Comparison of ENCODE assay signal across 8 mouse cellular contexts in the genomic region with DNA sequence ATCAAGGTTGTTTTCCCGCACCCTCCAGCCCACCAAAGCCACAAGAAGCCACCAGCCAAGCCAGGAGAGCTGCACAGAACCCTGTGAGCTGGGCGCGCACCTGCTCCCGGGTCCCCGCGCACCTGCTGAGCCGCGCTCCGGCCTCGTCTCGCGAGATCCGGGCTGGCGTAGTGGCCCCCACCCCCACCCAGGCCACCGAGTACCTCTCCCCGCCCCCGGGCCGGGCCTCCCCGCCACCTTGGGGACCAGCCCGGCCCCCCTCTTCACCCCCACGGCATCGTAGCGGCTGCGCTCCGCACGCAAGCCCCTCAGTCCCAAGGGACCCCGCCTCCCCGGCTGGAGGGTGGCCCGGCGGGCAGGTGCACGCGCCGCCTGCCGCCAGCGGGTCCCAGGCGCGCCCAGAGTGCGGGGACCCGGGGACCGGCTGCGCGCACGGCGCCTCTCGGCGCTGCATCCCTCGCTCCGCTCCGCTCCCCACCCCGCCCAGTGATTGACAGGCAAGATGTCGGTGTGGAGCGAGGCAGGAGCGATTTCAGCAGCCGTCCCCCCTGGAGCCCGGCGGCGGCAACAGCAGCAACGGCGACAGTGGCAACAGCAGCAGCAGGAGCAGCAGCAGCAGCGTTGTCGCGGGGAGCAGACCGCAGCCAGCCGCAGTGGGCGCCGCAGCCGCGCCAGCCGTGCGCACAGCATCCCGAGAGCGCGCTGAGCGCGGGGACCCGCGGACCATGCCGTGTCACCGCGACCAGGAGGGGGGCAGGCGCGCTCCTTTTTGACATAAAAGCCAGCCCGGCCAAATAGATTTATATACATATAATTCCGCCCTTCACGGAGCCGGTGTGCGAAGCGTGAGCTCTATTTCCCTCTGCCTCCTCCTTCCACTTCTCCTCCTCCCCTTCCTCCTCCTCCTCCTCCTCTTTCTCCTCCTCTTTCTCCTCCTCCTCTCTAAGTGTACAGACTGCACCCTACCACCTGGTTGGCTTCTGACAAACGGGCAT. TPM values are rescaled to one million over a fixed set of nuclear protein-coding genes. Genes with fewer than 3 reads are reported as not detected.
DNase-seq lines count a peak whose midpoint lies in the region; ATAC-seq lines count a peak whose summit lies in the region.

A gene (plus strand): TSS at position 494 of the 995 bp plus-strand sequence.

- DNase-seq in CD4-positive, CD25-positive, alpha-beta regulatory T cell, adult 2 months (ENCODE audit: low read depth, low spot score), result peak; percentile 68
- DNase-seq in adrenal gland, adult 18-20 months (ENCODE audit: low spot score in 2 of 2), result peak; percentile 20 to 25
- peak; percentile 67 for DNase-seq in embryo, embryonic 9.5 days (ENCODE audit: extremely low spot score)
- DNase-seq in layer of hippocampus, adult 8-10 months (ENCODE audit: low spot score in 2 of 2), result peak; percentile 57 to 60
- DNase-seq in lung, adult 18-20 months, result peak; percentile 5 to 34
- peak; percentile 64 for DNase-seq in retina, adult 2 months (ENCODE audit: low read depth, low spot score)
- peak; percentile 50 for DNase-seq in urinary bladder, postnatal 25 days (ENCODE audit: low spot score)

- peak; percentile 29 to 49; a peak in 3 of 4 replicates for ATAC-seq in hematopoietic stem cell, adult 5-6 weeks (replicated peaks in 1 of 2; ENCODE audit: insufficient read depth in 1 of 2, low FRiP score in 2 of 2, low TSS enrichment in 1 of 2, low read depth in 1 of 2, poor library complexity in 2 of 2, severe bottlenecking in 2 of 2)

RNA-seq across cellular contexts. Expression of the gene that starts here (rescaled TPM):
- 1 to 10 TPM; 4.3 to 4.5 TPM for total RNA-seq in adrenal gland, adult 18-20 months (2021)
- 0.19 and 0.25 TPM in 2 replicates for total RNA-seq in hematopoietic stem cell, adult 5-6 weeks (2017)
- total RNA-seq in layer of hippocampus, adult 8-10 months (2022), result 10 to 100 TPM; 35.3 to 43.5 (median 40.3) TPM

Comparison
In these comparisons a context has a peak if more than half of its experiments do, and no peak if none do; other contexts are left out.
1. Peak in every context shown above with its lines: DNase-seq and ATAC-seq.
2. RNA of the gene that starts here (total RNA-seq): 35.3 to 43.5 TPM in layer of hippocampus, adult 8-10 months; 4.3 to 4.5 TPM in adrenal gland, adult 18-20 months and 0.19 to 0.25 TPM in hematopoietic stem cell, adult 5-6 weeks; every median in the first group is over 4 times any median in the second.
3. Peak in ATAC-seq in hematopoietic stem cell, adult 5-6 weeks; RNA of the gene not detected or under 1 TPM.